Mouse (Mus musculus) spleen, adult 12 weeks (tissue): ENCODE measurements around the gene Rbm47.

Experiments
- DNase-seq: peaks from one replicate; pipeline ENCODE4 v3.0.0; 2022; ENCODE audit warnings: low spot score

Gene Rbm47

DNA sequence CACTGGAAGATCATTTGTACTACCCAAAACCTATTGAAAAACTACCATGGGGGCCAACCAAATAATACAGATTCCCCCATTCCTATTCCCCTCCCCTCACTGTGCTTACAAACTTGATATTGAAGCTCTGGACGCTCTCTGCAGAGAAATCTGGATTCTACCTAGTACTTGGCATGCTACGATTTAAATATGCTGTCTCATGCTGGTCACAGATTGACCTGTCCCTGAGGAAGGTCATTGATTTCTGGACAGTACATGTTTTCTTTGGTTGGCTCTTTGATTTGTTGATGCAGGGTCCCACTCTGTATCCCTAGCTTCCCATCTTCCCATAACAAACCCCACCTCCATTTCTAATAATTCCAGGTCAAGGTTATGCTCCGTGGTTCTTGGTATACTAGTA, 88.4 kb downstream of the Rbm47 start:
- DNase-seq = no peak

DNA sequence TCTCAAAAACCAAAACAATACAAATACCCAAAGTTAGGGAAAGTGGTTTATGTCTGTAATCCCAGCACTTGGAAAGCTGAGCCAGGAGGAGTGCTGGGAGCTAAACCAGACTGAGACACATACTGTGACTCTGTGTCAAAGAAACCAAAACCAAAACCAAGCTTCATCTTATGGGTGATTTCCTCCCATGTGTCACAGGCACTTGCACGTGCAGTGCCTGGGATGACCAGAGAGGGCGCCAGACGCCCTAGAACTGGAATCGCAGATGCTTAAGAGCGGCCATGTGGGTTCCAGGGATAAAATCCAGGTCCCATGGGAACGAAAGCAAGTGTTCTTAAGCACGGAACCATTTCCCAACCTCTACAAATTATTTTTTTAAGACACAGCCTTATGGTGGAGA, 89.6 kb downstream of the Rbm47 start:
- peak; percentile 23 for DNase-seq

DNA sequence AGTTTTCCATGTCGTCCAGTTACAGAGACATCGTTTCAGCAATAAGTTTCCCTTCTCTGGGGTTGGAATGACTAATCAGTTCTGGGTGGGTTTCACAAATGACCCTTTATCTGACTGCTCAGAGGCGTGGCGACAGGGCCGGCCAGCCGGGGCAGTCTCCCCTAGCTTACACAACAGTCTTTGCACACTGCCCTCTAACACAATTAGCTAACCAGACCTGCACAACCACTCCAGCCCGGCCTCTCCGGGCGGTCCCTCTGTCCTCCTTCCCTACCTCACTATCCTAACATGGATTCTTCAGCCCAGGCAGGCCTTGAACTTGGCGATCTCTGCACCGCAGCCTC, 90.7 kb downstream of the Rbm47 start:
- no peak for DNase-seq

DNA sequence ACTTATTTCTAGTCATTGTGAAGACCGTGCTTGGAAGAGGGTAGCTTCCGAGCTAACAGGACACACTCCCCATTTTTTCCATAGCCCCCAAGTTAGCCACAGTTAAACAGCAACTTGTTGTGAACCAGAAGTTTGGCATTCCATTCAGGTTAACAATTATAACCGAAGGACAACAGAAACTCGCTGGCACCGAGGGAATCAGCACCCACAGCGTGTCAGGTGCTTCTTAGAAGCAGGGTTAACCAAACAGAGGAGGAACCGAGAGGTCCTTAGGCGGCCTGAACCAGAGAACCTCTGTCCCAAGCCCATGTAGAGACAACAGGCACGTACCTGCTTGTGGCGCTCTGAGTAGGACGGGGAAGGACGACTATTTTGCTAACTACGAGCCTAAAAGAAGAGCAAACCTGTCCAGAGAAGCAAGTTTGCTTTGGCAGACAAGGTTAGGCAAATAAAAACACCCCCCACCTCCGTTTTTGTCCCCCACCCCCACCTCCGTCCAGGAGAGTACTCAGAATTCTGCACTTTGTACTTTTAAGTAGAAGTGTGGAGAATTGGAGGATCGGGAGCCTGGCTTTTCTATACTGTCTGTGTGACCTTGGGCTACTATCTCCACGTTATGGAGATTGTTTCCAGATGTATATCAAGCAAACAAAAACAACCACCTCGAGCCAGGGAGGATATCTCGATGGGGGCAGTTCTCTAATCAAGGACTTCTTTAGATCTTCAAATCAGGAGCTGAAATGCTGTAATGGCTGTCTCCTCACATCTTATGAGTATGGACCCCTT, 91.3 kb downstream of the Rbm47 start:
- no peak for DNase-seq

DNA sequence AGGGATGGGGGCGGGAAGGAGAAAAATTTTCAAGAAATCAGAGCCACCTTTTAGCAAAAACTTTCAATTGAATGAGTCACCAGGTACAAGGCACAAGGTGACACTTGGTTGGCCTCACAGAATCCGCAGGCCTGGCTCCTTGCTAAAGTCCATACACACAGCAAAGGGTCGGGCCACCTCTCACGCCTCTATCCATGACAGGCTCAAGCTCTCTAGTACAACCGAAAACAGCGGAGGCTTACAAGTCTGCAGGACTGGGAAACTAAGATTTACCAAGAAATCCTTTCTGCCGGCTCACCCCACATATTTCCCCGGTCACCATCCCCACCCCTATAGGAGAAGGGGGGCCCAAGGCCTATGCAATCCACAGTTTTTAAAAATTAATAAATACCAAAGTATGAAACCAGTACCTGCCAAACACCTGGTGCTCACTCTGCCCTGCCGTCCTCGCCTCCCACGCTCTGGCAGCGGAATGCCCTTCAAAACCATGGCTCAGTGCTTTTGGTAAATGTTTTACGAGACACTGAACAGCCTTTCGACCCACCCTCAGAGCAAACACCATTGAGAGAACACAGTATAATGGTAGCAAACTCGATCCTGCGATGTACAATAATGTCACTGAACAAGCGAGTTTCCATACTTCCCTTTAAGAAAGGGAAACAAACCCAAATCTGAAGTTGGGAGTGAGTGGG, 92.2 kb downstream of the Rbm47 start:
- no peak for DNase-seq

DNA sequence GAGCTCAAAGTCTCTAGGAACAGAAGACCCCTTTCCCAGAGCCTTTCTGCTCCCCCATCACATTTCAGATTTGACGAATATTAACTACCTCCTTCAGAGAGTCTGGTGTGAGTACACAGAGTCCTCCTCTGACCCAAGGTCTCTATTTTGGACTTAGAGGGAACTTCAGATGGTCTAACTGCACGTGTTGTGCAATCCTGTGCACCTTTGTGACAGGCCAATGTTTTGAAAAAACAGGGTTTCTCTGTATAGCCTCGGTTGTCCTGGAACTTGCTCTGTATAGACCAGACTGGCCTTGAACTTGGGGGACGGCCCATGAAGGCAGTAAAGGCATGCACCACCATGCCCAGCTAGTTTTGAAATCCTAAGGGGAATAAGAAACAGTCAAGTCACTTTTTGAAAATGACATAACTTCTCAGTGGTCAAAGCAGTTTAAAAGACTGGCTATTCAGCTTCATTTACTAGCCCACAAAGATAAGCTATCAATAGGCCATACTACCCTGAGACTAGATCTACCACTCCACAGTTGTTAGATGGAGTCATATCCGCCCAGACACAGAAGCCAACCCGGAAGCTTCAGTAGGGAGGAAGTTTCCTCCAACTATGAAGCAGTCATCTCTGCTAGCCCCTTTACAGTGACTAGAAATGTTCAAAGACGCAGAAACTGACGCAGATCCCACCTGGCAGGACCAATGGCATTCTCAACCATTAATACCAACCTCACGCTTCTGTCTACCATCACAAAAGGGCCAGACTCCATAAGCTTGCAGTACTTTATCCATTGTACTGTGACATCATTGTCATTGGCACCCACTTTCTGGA, 93.3 kb downstream of the Rbm47 start:
- DNase-seq = no peak

DNA sequence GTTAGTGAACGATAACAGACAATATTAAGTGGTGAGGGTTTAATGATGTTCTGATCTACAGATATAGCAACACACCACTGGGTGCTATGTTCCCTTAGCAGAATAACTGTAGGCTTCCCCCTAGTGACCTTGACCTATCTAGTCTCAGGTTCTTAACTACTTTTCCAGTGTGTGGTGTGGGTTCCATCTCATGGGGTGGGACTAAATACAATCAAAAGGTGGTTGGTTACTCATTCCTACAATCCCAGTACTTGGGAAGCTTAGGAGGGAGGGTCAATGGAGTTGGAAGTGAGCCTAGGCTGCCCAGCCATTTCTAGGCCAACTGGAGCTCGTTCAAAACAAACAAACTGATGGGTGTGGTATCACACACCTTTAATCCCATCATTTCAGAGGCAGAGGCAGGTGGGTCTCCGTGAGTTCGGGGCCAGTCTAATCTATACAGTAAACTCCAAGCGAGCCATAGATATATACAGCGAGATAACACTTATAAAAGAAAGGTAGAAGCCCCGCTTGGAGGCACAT, 94.4 kb downstream of the Rbm47 start:
- DNase-seq = no peak

DNA sequence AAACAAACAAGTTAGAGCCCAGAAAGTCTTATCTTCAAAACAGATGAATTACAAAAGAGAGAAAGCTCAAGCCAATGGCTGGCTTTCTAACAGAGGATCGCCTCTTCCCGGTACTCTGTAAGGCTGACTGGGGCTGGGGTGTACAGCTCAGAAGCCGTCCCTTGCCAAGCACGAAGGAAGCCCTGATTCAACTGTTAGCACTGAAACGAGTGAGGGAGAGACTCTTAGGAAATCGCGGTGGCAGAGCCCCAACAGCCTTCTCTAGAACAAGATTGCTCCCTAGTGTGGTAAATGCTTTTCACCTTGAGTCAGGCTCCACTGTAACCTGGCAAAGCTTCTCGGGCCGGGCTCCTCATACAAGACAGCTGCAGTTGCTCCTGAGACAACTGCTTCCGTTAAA, 95.5 kb downstream of the Rbm47 start:
- no peak for DNase-seq

DNA sequence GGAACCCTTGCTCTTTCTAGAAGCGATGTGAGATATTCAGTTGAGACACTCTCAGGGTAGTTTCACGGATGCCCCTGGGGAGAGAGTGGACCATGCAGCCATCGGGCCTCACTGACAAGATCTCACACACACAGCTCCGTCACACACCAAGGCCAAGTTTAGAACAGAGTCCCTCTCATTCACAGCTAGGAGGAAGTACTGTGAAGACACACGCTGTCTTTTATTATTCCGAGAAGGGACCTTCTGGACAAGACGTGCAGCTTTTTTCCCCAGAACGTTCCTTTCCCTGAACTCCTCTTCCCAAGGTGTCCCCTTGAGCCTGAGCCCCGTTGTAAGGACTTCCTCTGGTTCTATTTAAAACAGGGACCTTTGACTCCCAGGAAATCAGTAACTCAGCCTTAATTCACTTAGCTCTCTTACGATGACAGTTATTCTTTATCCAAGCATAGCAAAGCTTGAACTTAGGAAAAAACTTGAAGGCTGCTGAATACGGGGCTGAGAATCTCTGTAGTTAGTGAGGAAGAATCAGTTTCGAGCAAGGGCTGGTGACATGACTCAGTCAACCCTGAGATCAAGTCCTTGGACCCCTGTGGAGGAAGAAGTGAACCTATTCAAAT, 96.1 kb downstream of the Rbm47 start:
- DNase-seq = no peak

DNA sequence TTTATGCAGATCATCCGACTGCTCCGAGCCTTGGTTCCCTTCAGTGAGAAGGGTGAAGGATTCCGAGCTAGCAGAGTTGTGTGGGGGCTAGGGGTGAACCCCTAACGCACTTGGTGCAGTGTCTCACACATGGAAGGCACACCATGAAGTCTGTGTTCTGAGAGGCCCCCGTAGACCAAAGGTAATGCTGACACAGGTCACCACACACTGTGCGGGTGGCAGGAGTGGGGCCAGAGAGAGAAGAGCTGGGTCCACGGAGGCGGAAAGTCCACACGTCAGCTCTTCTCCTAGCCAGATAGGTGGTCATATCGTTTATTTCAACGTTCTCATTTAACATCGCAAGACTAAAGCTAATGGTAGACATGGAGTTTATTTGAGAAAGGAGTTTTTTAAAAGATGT, 97.0 kb downstream of the Rbm47 start:
- no peak for DNase-seq

DNA sequence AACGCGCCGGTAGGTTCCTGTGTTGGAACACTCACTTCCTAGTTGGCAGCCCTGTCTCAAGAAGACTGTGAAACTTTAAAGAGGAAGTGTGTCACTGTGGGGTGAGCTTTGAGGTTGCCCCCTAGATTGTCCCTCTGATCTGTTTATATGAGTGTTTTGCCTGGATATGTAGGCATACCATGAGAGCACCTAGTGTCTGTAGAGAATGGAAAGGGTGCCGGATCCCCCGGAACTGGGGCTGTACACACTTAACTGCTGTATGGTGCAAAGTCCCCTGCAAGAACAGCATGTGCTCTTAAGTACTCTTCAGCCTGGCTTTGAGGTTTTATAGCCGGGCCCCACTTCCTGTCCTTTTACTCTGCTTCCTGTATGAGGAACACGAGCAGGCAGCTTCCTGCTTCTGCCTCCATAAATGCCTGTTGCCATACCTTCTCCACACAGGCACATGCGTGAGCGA, 97.9 kb downstream of the Rbm47 start:
- peak; percentile 46 for DNase-seq

DNA sequence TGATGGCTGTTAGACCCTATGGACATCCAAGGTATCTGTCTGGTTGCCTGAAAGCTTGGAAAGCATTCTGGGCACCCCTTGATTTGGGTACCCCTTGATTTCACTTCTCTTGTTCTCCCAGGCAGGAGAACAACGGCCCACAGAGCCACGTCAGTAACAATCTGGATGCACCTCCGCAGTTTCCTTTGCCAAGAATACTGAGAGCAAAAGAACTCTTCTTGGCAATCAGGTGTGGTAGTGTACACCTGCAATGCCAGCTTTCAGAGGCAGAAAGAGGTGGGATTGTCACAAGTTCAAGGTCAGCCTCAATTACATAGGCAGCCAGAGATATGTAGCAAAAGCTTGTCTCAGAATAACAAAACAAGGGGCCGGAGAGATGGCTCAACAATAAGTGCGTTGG, 98.7 kb downstream of the Rbm47 start:
- no peak for DNase-seq

DNA sequence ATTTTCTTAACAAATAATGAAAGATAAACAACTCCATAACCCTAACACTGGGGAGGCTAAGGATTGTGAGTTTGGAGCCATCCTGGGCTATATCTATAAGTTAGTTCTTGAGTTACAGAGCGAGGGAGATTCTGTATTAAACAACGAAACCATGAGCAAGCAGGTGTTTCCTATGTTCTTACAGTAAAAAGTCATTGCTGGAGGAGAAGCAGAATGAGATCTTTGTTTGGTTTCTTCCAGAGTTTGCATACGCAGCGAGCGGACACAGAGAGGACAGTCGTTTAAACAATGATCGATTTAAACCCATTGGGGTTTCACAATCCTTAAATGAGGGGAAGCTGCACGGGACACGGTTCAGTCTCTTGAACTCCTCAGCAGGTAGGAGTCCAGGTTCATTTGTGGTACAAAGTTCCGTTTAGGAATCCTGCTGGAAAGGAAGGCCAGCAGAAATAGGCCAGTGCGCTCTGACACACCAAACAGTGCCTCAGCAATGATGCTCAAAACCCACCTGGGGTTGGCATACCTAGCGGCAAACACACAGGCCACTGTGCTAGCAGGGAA, 99.2 kb downstream of the Rbm47 start:
- no peak for DNase-seq

DNA sequence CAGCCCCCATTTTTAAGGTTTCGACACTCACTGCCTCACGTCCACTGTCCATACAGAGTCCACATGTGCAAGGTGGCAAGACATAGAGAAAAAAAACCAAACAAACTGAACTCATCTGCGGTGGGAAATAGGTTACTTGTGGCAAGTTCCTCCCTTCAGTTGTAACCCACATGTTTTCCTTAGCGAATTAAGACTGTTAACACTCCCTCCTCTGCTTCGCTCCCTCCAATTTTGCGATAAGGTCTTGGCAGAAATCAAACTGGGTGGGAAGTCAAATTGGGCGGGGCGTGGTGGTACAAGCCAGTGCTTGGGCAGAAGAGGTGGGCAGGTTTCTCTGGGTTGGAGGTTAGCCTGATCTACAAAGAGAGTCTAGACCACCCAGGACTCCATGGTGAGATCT, 101.2 kb downstream of the Rbm47 start:
- no peak for DNase-seq

DNA sequence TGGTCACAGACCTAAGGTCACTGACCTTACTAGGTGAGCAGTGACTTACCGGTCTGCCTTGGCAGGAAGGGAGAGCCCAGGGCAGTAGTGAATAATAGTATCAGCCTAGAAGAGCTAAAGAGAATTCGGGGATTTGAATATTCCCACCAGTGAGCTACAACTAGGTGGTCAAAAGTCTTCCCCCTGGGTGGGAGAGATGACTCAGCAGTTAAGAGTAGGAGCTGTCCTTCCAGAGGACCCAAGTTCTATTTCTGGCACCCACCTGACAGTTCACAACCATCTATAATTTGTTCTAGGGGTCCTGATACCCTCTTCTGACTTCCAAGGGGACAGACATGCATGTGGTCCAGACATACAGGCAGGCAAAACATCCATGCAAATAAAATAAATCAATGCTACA, 102.6 kb downstream of the Rbm47 start:
- no peak for DNase-seq

DNA sequence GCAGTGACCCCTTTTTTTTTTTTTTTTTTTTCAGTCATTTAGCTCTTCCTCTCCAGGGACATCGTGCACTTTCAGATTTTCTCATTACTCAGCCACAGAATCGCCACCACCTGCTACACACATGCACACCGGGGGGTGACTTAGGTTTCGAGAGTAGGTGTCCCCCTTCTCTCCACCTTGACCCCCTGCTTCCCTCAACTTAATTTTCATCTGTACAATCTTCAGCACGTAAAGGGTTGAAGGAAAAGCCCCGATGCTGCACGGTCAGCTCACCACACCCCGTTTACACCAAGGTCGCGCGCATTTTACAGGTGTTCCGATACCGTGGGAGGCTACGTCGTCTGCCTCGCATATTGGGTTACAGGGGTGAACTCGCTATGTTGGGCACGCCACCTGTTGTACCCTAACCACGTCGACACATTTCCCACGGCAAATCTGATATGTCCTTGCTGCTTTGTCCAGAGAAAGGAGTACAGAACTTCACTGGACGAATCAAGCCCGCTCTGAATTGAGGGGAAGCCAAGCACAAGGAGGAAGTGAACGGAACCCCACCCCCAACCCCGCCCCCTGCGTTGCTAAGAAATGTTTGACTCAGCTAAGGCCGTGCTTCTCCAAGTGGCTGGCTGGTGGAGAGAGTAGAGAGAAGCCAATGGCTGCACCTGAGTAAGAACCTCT, 103.3 kb downstream of the Rbm47 start:
- peak; percentile 36 for DNase-seq

DNA sequence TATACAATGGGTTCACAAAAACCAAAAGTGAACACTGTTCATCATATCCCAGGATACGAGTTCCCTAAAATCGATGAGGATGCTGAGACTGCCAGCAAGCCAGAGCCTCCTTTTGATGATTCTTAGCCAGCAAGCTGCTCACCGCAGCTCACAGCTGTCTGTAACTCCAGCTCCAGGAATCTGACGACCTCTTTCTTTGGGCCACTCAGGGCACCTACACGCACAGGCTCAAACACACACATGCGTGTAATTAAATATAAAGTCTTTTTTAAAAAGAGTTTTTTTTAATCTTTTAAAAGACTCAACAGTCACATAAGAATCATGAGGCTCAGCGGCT, 103.8 kb downstream of the Rbm47 start:
- no peak for DNase-seq

DNA sequence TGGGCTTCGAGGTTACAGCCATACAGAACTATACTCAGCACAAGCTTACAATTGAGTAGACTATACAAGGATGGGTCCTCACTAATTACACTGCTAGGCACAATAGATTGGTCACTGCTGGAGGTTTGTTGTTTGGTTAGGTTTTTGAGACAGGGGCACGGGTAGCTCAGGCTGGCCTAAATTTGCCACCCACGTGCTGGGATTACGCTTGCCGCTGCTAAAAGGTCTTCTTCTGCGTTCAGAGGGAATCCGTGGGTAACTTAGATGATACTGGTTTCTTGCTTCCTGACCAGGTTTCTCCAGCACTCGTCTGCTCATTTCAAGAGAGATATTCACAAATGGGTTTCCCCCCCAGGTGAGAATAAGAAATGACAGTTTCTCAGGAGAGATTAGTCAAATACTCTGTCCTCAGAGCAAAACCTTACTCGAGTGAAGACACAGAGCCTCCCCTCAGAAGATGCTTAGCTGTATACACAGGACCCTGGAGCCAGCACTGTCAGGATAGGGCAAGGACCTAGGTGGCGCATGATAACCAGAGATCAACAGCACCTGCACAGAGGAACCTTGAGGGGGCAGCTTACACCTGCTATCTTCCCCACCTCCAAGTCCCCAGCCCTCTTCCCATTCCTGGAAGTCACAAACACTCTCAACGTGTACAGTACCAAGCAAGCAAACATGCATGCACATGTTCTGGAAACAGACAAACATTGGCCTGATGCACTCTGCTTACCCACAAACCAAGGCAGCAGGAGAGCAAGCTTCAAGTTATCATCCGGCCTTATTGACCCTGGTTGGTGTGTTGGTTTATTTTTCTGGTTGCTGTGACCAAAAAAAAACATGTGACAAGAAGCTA, 104.6 kb downstream of the Rbm47 start:
- no peak for DNase-seq

DNA sequence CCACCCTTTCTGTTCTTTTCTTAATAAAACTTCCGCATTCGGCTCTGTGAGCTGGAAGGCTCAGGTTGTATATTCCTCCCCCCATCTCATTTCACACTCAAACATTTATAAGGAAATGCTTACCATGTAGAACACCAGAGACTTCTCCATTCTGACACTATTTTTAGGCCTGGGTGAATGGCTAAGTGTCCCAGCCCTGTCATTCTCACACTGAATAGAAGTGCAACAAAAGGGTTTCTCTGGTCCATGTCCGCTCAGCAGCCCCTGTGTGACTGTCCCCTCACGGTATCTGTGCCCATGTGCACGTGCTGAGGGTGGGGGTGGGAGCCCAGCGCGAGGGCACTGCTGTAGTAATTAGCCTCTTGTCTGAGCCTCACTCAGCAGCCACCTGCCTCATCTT, 105.7 kb downstream of the Rbm47 start:
- no peak for DNase-seq

DNA sequence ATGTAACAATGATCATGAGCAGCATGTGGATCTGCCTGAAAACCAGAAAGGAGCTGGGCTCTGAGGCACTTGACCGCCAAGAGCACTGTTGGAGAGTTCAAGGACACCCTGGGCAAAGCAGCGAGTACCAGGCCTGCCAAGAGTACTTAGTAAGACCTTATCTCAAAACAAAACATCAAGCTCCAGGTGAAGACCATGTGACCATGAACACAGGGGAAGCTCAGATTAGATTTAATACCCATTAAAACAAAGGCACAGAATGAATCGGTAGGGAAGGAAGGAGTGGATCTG, 110.0 kb downstream of the Rbm47 start:
- DNase-seq = no peak
